Mouse (Mus musculus): ENCODE measurements around the gene Bcl6b. TPM values are rescaled to one million over a fixed set of nuclear protein-coding genes. Genes with fewer than 3 reads are reported as not detected.

Gene Bcl6b
- 3.6 and 4.4 TPM in 2 replicates for polyA plus RNA-seq (2015; fragmentation: Nextera tagmentation; extraction: Ambion mirVana)

DNA sequence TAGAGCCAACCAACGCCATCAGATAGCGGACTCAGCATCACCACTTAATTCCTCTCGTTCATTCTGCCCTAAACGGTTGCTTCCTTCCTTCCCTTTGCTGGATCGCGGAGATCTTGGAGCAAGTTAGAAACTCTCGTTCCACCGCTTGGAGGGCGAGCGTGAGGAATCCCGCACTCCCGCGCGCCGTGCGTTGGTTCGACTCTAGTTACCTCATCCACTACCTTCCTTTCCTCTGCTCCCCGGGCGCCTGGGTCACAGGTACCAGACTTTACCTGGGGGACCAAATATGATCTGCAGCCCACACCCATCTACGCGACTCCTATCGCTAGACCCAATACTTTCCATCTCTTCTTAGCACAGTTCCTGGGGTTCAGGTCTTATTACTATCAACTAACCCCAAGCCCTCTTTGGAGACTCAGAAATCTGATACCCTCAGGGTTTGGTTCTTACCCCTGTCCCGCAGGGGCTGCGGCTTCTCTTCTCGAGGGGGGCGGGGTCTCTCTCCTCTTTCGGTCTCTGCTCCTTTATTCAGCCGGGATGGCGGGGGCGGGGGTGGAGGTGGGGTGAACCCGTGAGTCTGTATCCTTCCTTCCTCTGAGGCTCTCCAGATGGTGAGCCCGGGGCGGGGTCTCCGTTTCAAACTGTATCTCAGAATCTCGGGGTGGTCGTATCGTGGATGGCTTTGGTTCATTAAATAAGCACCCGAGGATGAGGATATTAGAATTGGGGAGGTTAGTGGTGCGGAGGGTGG lies at the start of gene Bcl6b:
TSS of gene Bcl6b (minus strand) at position 539 of the 751 bp plus-strand sequence.
- Histone ChIP-seq H3K9me3 (ENCODE audit: control insufficient read depth) (no peaks in the 10 kb centered on the region), H3K27me3 (replicated peaks; ENCODE audit: control insufficient read depth, insufficient read depth, low read length) (peaks cover 7% of the 10 kb centered on the region; the same call in 1 of the 2 replicates), H3K36me3 (ENCODE audit: control insufficient read depth, insufficient read depth) (no peaks in the 10 kb centered on the region), H3K27ac (ENCODE audit: low read depth, low read length) (peak within 1 kb of the TSS; percentile 54; the same call in 1 of the 2 replicates), H3K9ac (ENCODE audit: low read depth, low read length) (peak within 1 kb of the TSS; percentile 26; the same call in 1 of the 2 replicates), H3K4me3 (ENCODE audit: low read depth, low read length) (peak within 1 kb of the TSS; percentile 35), H3K4me1 (replicated peaks; ENCODE audit: control insufficient read depth, insufficient read depth, low read length) (peaks cover 9% of the 10 kb centered on the region; the same call in 1 of the 2 replicates), H3K4me2 (replicated peaks; ENCODE audit: low read depth) (peak within 1 kb of the TSS; percentile 72)
- WGBS: 2% methylated on average over 39 of the region's 39 CpGs
- no peak for TF ChIP-seq CTCF (IDR thresholded peaks at IDR 0.05; ENCODE audit: low read depth)
- no peak for ATAC-seq

DNA sequence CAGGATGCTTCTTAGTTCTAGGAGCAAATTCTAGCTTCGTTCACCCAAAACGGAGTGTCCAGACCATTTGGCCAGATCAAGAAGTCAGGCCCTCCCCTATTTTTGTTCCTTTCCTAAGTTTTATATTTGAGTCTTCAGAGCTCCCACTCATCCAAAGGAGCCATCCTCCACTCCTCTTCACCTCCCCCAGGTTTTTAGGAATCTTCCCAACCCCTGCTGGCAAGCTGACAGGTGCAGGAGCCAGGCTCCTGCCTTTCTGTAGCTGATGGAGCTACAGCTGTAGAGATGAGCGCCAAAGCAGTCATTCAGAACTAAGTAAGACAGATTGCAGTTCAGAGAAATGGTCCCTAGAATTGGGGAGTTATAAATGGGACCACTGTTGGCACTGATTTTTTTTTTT lies 49.4 kb upstream of the Bcl6b start:
- no peaks in the 10 kb centered on the region for H3K9me3 ChIP-seq (ENCODE audit: control insufficient read depth)
- H3K27ac ChIP-seq (ENCODE audit: low read depth, low read length): no peak overlapping the region
- ATAC-seq: no peak
- TF ChIP-seq CTCF (IDR thresholded peaks at IDR 0.05; ENCODE audit: low read depth): no peak
- H3K36me3 ChIP-seq (ENCODE audit: control insufficient read depth, insufficient read depth): no peaks in the 10 kb centered on the region
- H3K9ac ChIP-seq (ENCODE audit: low read depth, low read length): no peak overlapping the region
- no peaks in the 10 kb centered on the region for H3K4me1 ChIP-seq (replicated peaks; ENCODE audit: control insufficient read depth, insufficient read depth, low read length)
- no peak overlapping the region for H3K4me3 ChIP-seq (ENCODE audit: low read depth, low read length)
- H3K4me2 ChIP-seq (replicated peaks; ENCODE audit: low read depth): no peak overlapping the region
- 90% methylated on average over 3 of the region's 3 CpGs for WGBS
- H3K27me3 ChIP-seq (replicated peaks; ENCODE audit: control insufficient read depth, insufficient read depth, low read length): no peaks in the 10 kb centered on the region

DNA sequence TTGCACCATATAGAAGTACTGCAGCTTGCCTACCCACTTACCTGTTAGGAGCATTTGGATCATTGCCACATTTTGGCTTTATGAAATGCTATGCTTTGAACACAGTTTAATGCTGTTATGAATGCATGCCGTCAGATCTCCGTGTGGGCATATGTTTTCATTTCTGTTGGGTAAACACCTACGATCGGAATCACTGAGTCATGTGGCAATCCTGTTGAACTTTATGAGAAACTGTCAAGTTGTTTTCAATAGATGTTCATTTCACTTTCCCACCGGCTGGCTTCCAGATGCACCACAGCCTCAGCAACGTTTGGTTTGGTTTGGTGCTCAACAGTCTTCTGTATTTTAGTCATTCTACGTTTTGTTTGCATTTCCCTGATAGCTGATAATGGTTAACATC lies 42.0 kb upstream of the Bcl6b start:
- Histone ChIP-seq H3K4me3 (ENCODE audit: low read depth, low read length) (no peak overlapping the region), H3K36me3 (ENCODE audit: control insufficient read depth, insufficient read depth) (no peaks in the 10 kb centered on the region), H3K9ac (ENCODE audit: low read depth, low read length) (no peak overlapping the region), H3K27ac (ENCODE audit: low read depth, low read length) (no peak overlapping the region), H3K9me3 (ENCODE audit: control insufficient read depth) (no peaks in the 10 kb centered on the region), H3K27me3 (replicated peaks; ENCODE audit: control insufficient read depth, insufficient read depth, low read length) (no peaks in the 10 kb centered on the region), H3K4me2 (replicated peaks; ENCODE audit: low read depth) (no peak overlapping the region), H3K4me1 (replicated peaks; ENCODE audit: control insufficient read depth, insufficient read depth, low read length) (no peaks in the 10 kb centered on the region)
- no peak for ATAC-seq
- no peak for TF ChIP-seq CTCF (IDR thresholded peaks at IDR 0.05; ENCODE audit: low read depth)
- 67% methylated on average over 7 of the region's 7 CpGs for WGBS

DNA sequence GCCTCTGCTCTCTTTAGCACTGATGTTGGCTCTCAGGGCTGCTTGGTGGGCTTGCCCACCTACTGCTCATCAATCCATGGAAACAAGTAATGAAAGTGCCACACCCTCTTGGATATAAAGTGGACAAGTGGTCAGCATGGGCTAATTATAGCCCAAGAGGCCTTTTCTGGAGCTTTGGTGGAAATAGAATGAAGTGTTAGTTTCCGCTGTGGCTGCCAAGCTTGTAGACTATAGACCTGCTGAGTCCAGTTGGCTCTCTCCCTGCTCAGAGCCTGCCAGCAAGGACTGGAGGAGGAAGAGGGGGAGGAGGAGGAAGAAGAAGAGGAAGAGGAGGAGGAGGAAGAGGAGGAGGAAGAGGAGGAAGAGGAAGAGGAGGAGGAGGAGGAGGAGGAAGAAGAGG lies 36.8 kb upstream of the Bcl6b start:
- H3K36me3 ChIP-seq (ENCODE audit: control insufficient read depth, insufficient read depth): no peaks in the 10 kb centered on the region
- H3K4me2 ChIP-seq (replicated peaks; ENCODE audit: low read depth): no peak overlapping the region
- 0 out of 2 replicates have a peak, but pooled peaks cover 6% of the 10 kb centered on the region for H3K4me1 ChIP-seq (replicated peaks; ENCODE audit: control insufficient read depth, insufficient read depth, low read length)
- H3K9me3 ChIP-seq (ENCODE audit: control insufficient read depth): no peaks in the 10 kb centered on the region
- no peak overlapping the region for H3K27ac ChIP-seq (ENCODE audit: low read depth, low read length)
- H3K9ac ChIP-seq (ENCODE audit: low read depth, low read length): no peak overlapping the region
- WGBS: 84% methylated on average over 1 of the region's 1 CpGs
- H3K4me3 ChIP-seq (ENCODE audit: low read depth, low read length): no peak overlapping the region
- TF ChIP-seq CTCF (IDR thresholded peaks at IDR 0.05; ENCODE audit: low read depth): no peak
- no peak for ATAC-seq
- H3K27me3 ChIP-seq (replicated peaks; ENCODE audit: control insufficient read depth, insufficient read depth, low read length): no peaks in the 10 kb centered on the region

DNA sequence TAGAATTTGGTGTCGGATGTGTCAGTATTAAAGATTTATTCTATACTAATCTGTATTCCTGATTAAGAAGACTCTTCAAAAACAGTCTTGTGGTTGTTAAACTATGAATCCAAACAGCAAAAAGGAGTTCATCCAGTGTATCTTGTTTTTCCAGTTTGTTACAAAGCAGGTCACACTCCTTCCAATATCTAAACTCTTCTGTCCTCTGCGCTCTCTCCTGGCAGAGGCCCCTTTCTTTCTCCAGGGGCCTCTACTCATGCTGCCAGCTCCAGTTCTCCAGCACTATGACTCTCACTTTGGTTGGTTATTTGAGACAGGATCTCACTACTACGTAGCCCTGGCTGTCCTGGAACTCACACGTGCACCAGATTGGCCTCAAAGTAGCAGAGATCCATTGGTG lies 36.2 kb upstream of the Bcl6b start:
- ATAC-seq: no peak
- no peak overlapping the region for H3K4me3 ChIP-seq (ENCODE audit: low read depth, low read length)
- H3K9ac ChIP-seq (ENCODE audit: low read depth, low read length): no peak overlapping the region
- 59% methylated on average over 4 of the region's 4 CpGs for WGBS
- H3K27ac ChIP-seq (ENCODE audit: low read depth, low read length): no peak overlapping the region
- H3K9me3 ChIP-seq (ENCODE audit: control insufficient read depth): no peaks in the 10 kb centered on the region
- H3K27me3 ChIP-seq (replicated peaks; ENCODE audit: control insufficient read depth, insufficient read depth, low read length): no peaks in the 10 kb centered on the region
- H3K4me2 ChIP-seq (replicated peaks; ENCODE audit: low read depth): no peak overlapping the region
- H3K36me3 ChIP-seq (ENCODE audit: control insufficient read depth, insufficient read depth): no peaks in the 10 kb centered on the region
- 0 out of 2 replicates have a peak, but pooled peaks cover 6% of the 10 kb centered on the region for H3K4me1 ChIP-seq (replicated peaks; ENCODE audit: control insufficient read depth, insufficient read depth, low read length)
- no peak for TF ChIP-seq CTCF (IDR thresholded peaks at IDR 0.05; ENCODE audit: low read depth)

DNA sequence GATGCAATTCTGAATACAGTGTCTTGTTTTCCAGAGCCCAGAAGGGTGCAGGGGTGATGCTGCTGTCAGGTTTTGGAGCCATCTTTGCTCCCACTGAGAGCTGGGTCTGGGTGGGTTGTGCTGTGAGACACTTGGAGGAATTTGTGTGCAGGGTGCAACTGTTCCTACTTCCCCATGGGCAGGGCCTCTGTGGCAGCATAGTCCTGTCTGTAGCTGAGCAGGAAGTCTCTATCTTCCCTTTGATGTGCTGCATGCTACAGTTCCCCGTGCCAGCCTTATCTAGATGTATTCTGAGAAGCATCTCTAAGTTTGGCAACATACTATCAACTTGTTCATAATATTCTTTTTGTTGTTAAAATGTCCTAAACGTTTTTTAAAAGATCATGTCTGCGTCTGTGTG lies 35.7 kb upstream of the Bcl6b start:
- Histone ChIP-seq H3K9ac (ENCODE audit: low read depth, low read length) (no peak overlapping the region), H3K4me2 (replicated peaks; ENCODE audit: low read depth) (no peak overlapping the region), H3K27me3 (replicated peaks; ENCODE audit: control insufficient read depth, insufficient read depth, low read length) (no peaks in the 10 kb centered on the region), H3K9me3 (ENCODE audit: control insufficient read depth) (no peaks in the 10 kb centered on the region), H3K4me1 (replicated peaks; ENCODE audit: control insufficient read depth, insufficient read depth, low read length) (0 out of 2 replicates have a peak, but pooled peaks cover 6% of the 10 kb centered on the region), H3K36me3 (ENCODE audit: control insufficient read depth, insufficient read depth) (no peaks in the 10 kb centered on the region), H3K27ac (ENCODE audit: low read depth, low read length) (no peak overlapping the region), H3K4me3 (ENCODE audit: low read depth, low read length) (no peak overlapping the region)
- TF ChIP-seq CTCF (IDR thresholded peaks at IDR 0.05; ENCODE audit: low read depth): no peak
- 38% methylated on average over 3 of the region's 3 CpGs for WGBS
- no peak for ATAC-seq
